Mouse (Mus musculus) heart, adult 2 months (tissue): ENCODE measurements around the gene Tesk1. TPM values are rescaled to one million over a fixed set of nuclear protein-coding genes. Genes with fewer than 3 reads are reported as not detected.

Source experiments
- DNase-seq, 2 experiments: peaks; one replicate each; pipeline ENCODE4 v3.0.0; 2021
- H3K27ac ChIP-seq: fragments of 200-600 bp; 2 replicates; pipeline ENCODE4 v1.8.1; 2022
- H3K27me3 ChIP-seq: fragments of 200-500 bp; 2 replicates; pipeline ENCODE4 v1.6.1; 2012; ENCODE audit warnings: mild to moderate bottlenecking, low read length, inconsistent platforms, mixed read lengths; ENCODE audit not compliant: control insufficient read depth, insufficient read depth
- H3K36me3 ChIP-seq: fragments of 200-500 bp; 2 replicates; pipeline ENCODE4 v1.6.1; 2012; ENCODE audit warnings: low read length, inconsistent platforms; ENCODE audit not compliant: control insufficient read depth, insufficient read depth
- H3K4me1 ChIP-seq: fragments of 200-500 bp; 2 replicates; pipeline ENCODE4 v1.6.1; 2011; ENCODE audit warnings: low read length; ENCODE audit not compliant: control insufficient read depth, insufficient read depth
- H3K4me3 ChIP-seq: fragments of 200-600 bp; 2 replicates; pipeline ENCODE4 v1.8.1; 2022
- H3K79me2 ChIP-seq: fragments of 200-500 bp; replicated peaks from 2 replicates; pipeline ENCODE4 v1.6.1; 2012; ENCODE audit warnings: mild to moderate bottlenecking, inconsistent platforms, low read length, moderate library complexity, mixed read lengths; ENCODE audit not compliant: control insufficient read depth, insufficient read depth
- H3K9ac ChIP-seq: fragments of 200-500 bp; 2 replicates; pipeline ENCODE4 v1.6.1; 2012; ENCODE audit warnings: low read depth, mild to moderate bottlenecking, control low read depth, inconsistent platforms, low read length, mixed read lengths
- CTCF ChIP-seq: fragments of 200-600 bp; IDR thresholded peaks from 2 replicates; pipeline ENCODE4 v1.8.1; 2022; ENCODE audit warnings: antibody characterized with exemption, mild to moderate bottlenecking, moderate library complexity
- EP300 ChIP-seq: fragments of 200-500 bp; IDR thresholded peaks from 2 replicates; pipeline ENCODE4 v1.6.1; 2011; ENCODE audit warnings: low read depth, low read length, control low read depth; ENCODE audit not compliant: insufficient read depth
- POLR2A ChIP-seq: fragments of 200-500 bp; IDR thresholded peaks from 2 replicates; pipeline ENCODE4 v1.6.1; 2011; ENCODE audit warnings: mild to moderate bottlenecking, low read depth, low read length, control low read depth; ENCODE audit not compliant: insufficient read depth
- WGBS: fragments of 180-500 bp; shearing (Covaris S2); methylation state at CpG from one replicate; pipeline ENCODE4 v1.1.7; 2018; 5-methylcytosine and 5-hydroxymethylcytosine counted together
- intact Hi-C: fragments of 180-260 bp; cut with DNase I; formaldehyde crosslinking; loops from one replicate; pipeline ENCODE4 v1.15.1; 2025
- polyA plus RNA-seq: library from polyadenylated mRNA; depleted of rRNA; stranded (reverse); fragments of >200 nt; gene quantifications from 2 replicates; pipeline ENCODE4 v1.2.3, GENCODE M21; 2012
- total RNA-seq, 2 experiments: library from RNA; stranded (reverse); gene quantifications; 2 replicates each; pipeline ENCODE4 v1.2.3; 2021

The Tesk1 gene
- total and polyA plus RNA-seq, 3 experiments: 36.6 to 51.5 (median 37.5) TPM

DNA sequence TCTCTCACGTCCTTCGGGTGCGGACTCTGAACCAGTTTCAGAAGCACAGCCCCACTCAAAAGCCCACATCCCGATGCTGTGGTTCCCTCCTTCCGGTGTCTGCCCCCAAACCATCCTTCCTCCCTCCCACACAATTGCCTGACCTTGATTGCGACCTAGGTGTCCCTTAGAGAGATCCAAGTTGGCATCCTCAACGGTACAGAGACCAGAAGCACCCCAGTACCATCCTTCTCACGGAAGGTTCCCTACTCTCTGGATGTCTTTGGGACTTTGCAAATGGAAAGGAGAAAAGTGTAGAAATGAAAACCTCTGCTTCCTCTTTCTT is 36.8 kb downstream of the Tesk1 start:
- peak overlapping the region; percentile 56 for H3K9ac ChIP-seq

GRCm38 (mm10) chr4:43478906-43479832 is 37.4 kb downstream of the Tesk1 start:
- DNase-seq: peak; percentile 63 to 70
- H3K4me3 ChIP-seq: no peak overlapping the region
- intact Hi-C loops: loop anchor here (2.0 kb wide), 1 partner anchor 36 kb away; no protein-coding TSS in a partner anchor
- no peaks in the 10 kb centered on the region; the same call in 1 of the 2 replicates for H3K4me1 ChIP-seq
- no peaks in the 10 kb centered on the region for H3K79me2 ChIP-seq
- no peaks in the 10 kb centered on the region for H3K27me3 ChIP-seq
- TF ChIP-seq EP300 (no peak), CTCF (peak; percentile 70), POLR2A (no peak)
- 48% methylated on average over 24 of the region's 24 CpGs for WGBS
- no peaks in the 10 kb centered on the region for H3K36me3 ChIP-seq
- H3K27ac ChIP-seq: peak overlapping the region; percentile 88
- H3K9ac ChIP-seq: peak overlapping the region; percentile 40; the same call in 1 of the 2 replicates

More for the DNA sequence above, 36.8 kb downstream of the Tesk1 start:
- TF ChIP-seq POLR2A (no peak), EP300 (no peak), CTCF (no peak)
- Histone ChIP-seq H3K27me3 (no peaks in the 10 kb centered on the region), H3K4me1 (no peaks in the 10 kb centered on the region; the same call in 1 of the 2 replicates), H3K79me2 (no peaks in the 10 kb centered on the region), H3K4me3 (peak overlapping the region; percentile 47), H3K27ac (peak overlapping the region; percentile 88), H3K36me3 (no peaks in the 10 kb centered on the region)
- DNase-seq: no peak
- 32% methylated on average over 8 of the region's 8 CpGs for WGBS
- intact Hi-C loops: loop anchor here (2.0 kb wide), 1 partner anchor 36 kb away; no protein-coding TSS in a partner anchor

- no peaks in the 10 kb centered on the region for H3K36me3 ChIP-seq
- intact Hi-C loops: loop anchor here (5.0 kb wide), 1 partner anchor 214 kb away; the partner anchor contains the start of gene Atp8b5
- no peak overlapping the region for H3K4me3 ChIP-seq
- no peak for TF ChIP-seq EP300
- no peak for TF ChIP-seq CTCF
- no peak for TF ChIP-seq POLR2A
- no peak overlapping the region for H3K27ac ChIP-seq
- no peak overlapping the region for H3K9ac ChIP-seq
- WGBS: 91% methylated on average over 5 of the region's 5 CpGs
- no peaks in the 10 kb centered on the region; the same call in 1 of the 2 replicates for H3K4me1 ChIP-seq
- no peak for DNase-seq
- no peaks in the 10 kb centered on the region for H3K79me2 ChIP-seq
- no peaks in the 10 kb centered on the region for H3K27me3 ChIP-seq
These were observed 39.2 kb downstream of the Tesk1 start for GRCm38 (mm10) chr4:43480985-43481384.

DNA sequence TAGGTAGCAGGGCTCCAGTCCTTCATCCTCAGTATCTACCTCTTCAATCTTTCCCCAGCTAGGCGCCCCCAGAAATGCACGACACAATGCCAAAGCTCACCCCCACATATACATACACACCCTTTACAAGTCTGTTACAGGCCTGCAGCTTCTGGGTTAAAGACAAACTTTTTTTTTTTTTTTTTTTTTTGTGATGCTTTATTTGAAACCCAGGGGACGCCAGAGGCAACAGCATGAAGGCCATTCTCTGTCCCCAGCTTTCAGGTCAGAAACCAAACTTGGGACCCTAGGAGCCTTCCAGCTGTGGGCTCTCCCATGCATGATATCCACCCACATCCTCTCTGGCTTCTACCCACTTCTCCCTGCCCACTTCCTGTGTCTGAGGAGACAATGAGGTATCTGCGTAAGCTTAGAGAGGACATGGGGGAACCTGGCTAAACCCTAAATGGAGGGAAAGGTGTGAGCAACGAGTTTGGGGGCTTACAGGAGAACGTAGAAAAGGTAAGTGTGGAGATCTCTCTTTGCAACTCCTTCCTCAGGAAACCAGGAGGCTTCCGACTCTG is 40.2 kb downstream of the Tesk1 start:
- intact Hi-C loops: loop anchor here (5.0 kb wide), 1 partner anchor 215 kb away; the partner anchor contains the start of gene Atp8b5
- no peak overlapping the region for H3K27ac ChIP-seq
- WGBS: 60% methylated on average over 7 of the region's 7 CpGs

GRCm38 (mm10) chr4:43482591-43482990 is 40.9 kb downstream of the Tesk1 start:
- Histone ChIP-seq H3K27me3 (no peaks in the 10 kb centered on the region), H3K27ac (no peak overlapping the region), H3K4me3 (no peak overlapping the region), H3K4me1 (no peaks in the 10 kb centered on the region; the same call in 1 of the 2 replicates), H3K79me2 (no peaks in the 10 kb centered on the region), H3K9ac (no peak overlapping the region), H3K36me3 (no peaks in the 10 kb centered on the region)
- intact Hi-C loops: loop anchor here (5.0 kb wide), 1 partner anchor 215 kb away; the partner anchor contains the start of gene Atp8b5
- 47% methylated on average over 10 of the region's 10 CpGs for whole genome bisulfite sequencing
- TF ChIP-seq EP300: no peak
- no peak for TF ChIP-seq POLR2A
- TF ChIP-seq CTCF: no peak
- DNase-seq: no peak

More for the DNA sequence above, 40.2 kb downstream of the Tesk1 start:
- Histone ChIP-seq H3K4me3 (no peak overlapping the region), H3K36me3 (no peaks in the 10 kb centered on the region), H3K9ac (no peak overlapping the region), H3K27me3 (no peaks in the 10 kb centered on the region), H3K79me2 (no peaks in the 10 kb centered on the region), H3K4me1 (no peaks in the 10 kb centered on the region; the same call in 1 of the 2 replicates)
- no peak for DNase-seq
- TF ChIP-seq POLR2A: no peak
- no peak for TF ChIP-seq CTCF
- TF ChIP-seq EP300: no peak
